Mouse (Mus musculus) thymus, adult 2 months (tissue): ENCODE measurements at regions not wholly inside any gene's neighbourhood (a gene's known extent, or its start where the extent isn't known, plus 50 kb on each side); places are given as distances from the start of the nearest gene placed in this dataset.

Source experiments
- DNase-seq: peaks from one replicate; pipeline ENCODE4 v3.0.0; 2021
- H3K27ac ChIP-seq: fragments of 200-500 bp; 2 replicates; pipeline ENCODE4 v1.5.1; 2012; ENCODE audit warnings: low read length, control low read depth; ENCODE audit not compliant: control insufficient read depth, insufficient read depth
- H3K27me3 ChIP-seq: fragments of 200-500 bp; 2 replicates; pipeline ENCODE4 v1.6.1; 2012; ENCODE audit warnings: mild to moderate bottlenecking, low read length, moderate library complexity, mixed read lengths; ENCODE audit not compliant: control insufficient read depth, insufficient read depth
- H3K36me3 ChIP-seq: fragments of 200-500 bp; 2 replicates; pipeline ENCODE4 v1.6.1; 2012; ENCODE audit warnings: mild to moderate bottlenecking, low read length, moderate library complexity; ENCODE audit not compliant: control insufficient read depth, insufficient read depth
- H3K4me1 ChIP-seq: fragments of 200-500 bp; replicated peaks from 2 replicates; pipeline ENCODE4 v1.6.1; 2012; ENCODE audit warnings: low read length; ENCODE audit not compliant: control insufficient read depth, insufficient read depth
- H3K4me3 ChIP-seq: fragments of 200-500 bp; 2 replicates; pipeline ENCODE4 v1.5.1; 2012; ENCODE audit warnings: mild to moderate bottlenecking, low read length, control low read depth, moderate library complexity; ENCODE audit not compliant: control insufficient read depth, insufficient read depth
- CTCF ChIP-seq: fragments of 200-500 bp; IDR thresholded peaks from 2 replicates; pipeline ENCODE4 v1.5.1; 2012; ENCODE audit warnings: mild to moderate bottlenecking, control low read depth, low read length, moderate library complexity, borderline replicate concordance; ENCODE audit not compliant: control insufficient read depth, poor library complexity, insufficient read depth; ENCODE audit errors: extremely low read depth
- POLR2A ChIP-seq: fragments of 200-500 bp; IDR thresholded peaks from 2 replicates; pipeline ENCODE4 v1.6.1; 2012; ENCODE audit warnings: mild to moderate bottlenecking, low read length, control low read depth, moderate library complexity; ENCODE audit not compliant: control insufficient read depth, poor library complexity, insufficient read depth; ENCODE audit errors: extremely low read depth
- WGBS: fragments of 180-500 bp; shearing (Covaris S2); methylation state at CpG from one replicate; pipeline ENCODE4 v1.1.7; 2018; 5-methylcytosine and 5-hydroxymethylcytosine counted together

- H3K4me1 ChIP-seq = no peaks in the 10 kb centered on the region
- H3K27me3 ChIP-seq = no peaks in the 10 kb centered on the region
- no peaks in the 10 kb centered on the region for H3K36me3 ChIP-seq
- no peak overlapping the region for H3K27ac ChIP-seq
- H3K4me3 ChIP-seq = no peak overlapping the region
- 94% methylated on average over 1 of the region's 1 CpGs for WGBS
- TF ChIP-seq POLR2A (no peak), CTCF (no peak)
- no peak for DNase-seq
Observed at GRCm38 (mm10) chr3:62217335-62217734, 120.8 kb upstream of the Arhgef26 start.

GRCm38 (mm10) chr3:62227697-62228096, 110.4 kb upstream of the Arhgef26 start:
- 91% methylated on average over 2 of the region's 2 CpGs for WGBS
- TF ChIP-seq CTCF (no peak), POLR2A (no peak)
- H3K36me3 ChIP-seq = no peaks in the 10 kb centered on the region
- H3K4me1 ChIP-seq = no peaks in the 10 kb centered on the region
- no peak overlapping the region for H3K27ac ChIP-seq
- H3K27me3 ChIP-seq = no peaks in the 10 kb centered on the region
- DNase-seq = no peak
- no peak overlapping the region for H3K4me3 ChIP-seq

GRCm38 (mm10) chr3:62228156-62228555, 110.0 kb upstream of the Arhgef26 start:
- DNase-seq = no peak
- 92% methylated on average over 3 of the region's 3 CpGs for WGBS
- H3K4me1 ChIP-seq = no peaks in the 10 kb centered on the region
- no peaks in the 10 kb centered on the region for H3K27me3 ChIP-seq
- no peak overlapping the region for H3K4me3 ChIP-seq
- TF ChIP-seq POLR2A (no peak), CTCF (no peak)
- no peaks in the 10 kb centered on the region for H3K36me3 ChIP-seq
- no peak overlapping the region for H3K27ac ChIP-seq

GRCm38 (mm10) chr3:62241031-62241430, 97.1 kb upstream of the Arhgef26 start:
- 94% methylated on average over 3 of the region's 3 CpGs for WGBS

GRCm38 (mm10) chr3:62271703-62272102, 66.4 kb upstream of the Arhgef26 start:
- no peaks in the 10 kb centered on the region for H3K27me3 ChIP-seq
- no peak overlapping the region for H3K27ac ChIP-seq
- WGBS = 88% methylated on average over 4 of the region's 4 CpGs
- H3K4me3 ChIP-seq = no peak overlapping the region
- no peaks in the 10 kb centered on the region for H3K4me1 ChIP-seq
- H3K36me3 ChIP-seq = no peaks in the 10 kb centered on the region
- TF ChIP-seq POLR2A (no peak), CTCF (no peak)
- no peak for DNase-seq

More at GRCm38 (mm10) chr3:62241031-62241430, 97.1 kb upstream of the Arhgef26 start:
- Histone ChIP-seq H3K4me1 (no peaks in the 10 kb centered on the region), H3K4me3 (no peak overlapping the region), H3K27me3 (no peaks in the 10 kb centered on the region), H3K27ac (no peak overlapping the region), H3K36me3 (no peaks in the 10 kb centered on the region)
- DNase-seq = no peak
- TF ChIP-seq CTCF (no peak), POLR2A (no peak)

GRCm38 (mm10) chr3:62278279-62278678, 59.9 kb upstream of the Arhgef26 start:
- H3K27ac ChIP-seq = no peak overlapping the region
- no peaks in the 10 kb centered on the region for H3K36me3 ChIP-seq
- H3K4me1 ChIP-seq = no peaks in the 10 kb centered on the region
- 84% methylated on average over 3 of the region's 3 CpGs for WGBS
- no peaks in the 10 kb centered on the region for H3K27me3 ChIP-seq
- TF ChIP-seq POLR2A = no peak
- TF ChIP-seq CTCF = no peak
- no peak overlapping the region for H3K4me3 ChIP-seq
- DNase-seq = no peak

GRCm38 (mm10) chr3:62280960-62281359, 57.2 kb upstream of the Arhgef26 start:
- DNase-seq = no peak
- Histone ChIP-seq H3K27me3 (no peaks in the 10 kb centered on the region), H3K27ac (no peak overlapping the region), H3K36me3 (no peaks in the 10 kb centered on the region), H3K4me3 (no peak overlapping the region), H3K4me1 (no peaks in the 10 kb centered on the region)
- TF ChIP-seq POLR2A = no peak
- TF ChIP-seq CTCF = no peak
- whole genome bisulfite sequencing = 84% methylated on average over 2 of the region's 2 CpGs
